Mouse (Mus musculus) neutrophil, adult 5-6 weeks (primary cell): ENCODE results near the gene Auts2. TPM values are rescaled to one million over a fixed set of nuclear protein-coding genes. Genes with fewer than 3 reads are reported as not detected.

Experiments
- ATAC-seq: fragments of 151-379, 151-347 bp; 2 replicates; pipeline ENCODE4 v1.8.0; 2017; ENCODE audit warnings: mild to moderate bottlenecking, moderate TSS enrichment; ENCODE audit not compliant: insufficient number of reproducible peaks, poor library complexity, low FRiP score, severe bottlenecking; ENCODE audit errors: extremely low read depth
- total RNA-seq: library from RNA; stranded (forward); fragments of 200-1000 nt; gene quantifications from 2 replicates; pipeline ENCODE4 v1.2.3, GENCODE M21; 2017

Auts2 gene
- total RNA-seq, 1 experiment from 2014 or later: 0.93 TPM

GRCm38 (mm10) chr5:132408892-132409575 is 134.1 kb downstream of the Auts2 start:
- no peak for ATAC-seq

- ATAC-seq: no peak
These were observed 142.6 kb downstream of the Auts2 start for GRCm38 (mm10) chr5:132400556-132400955.

- ATAC-seq: no peak
These were observed 143.7 kb downstream of the Auts2 start for GRCm38 (mm10) chr5:132399486-132399885.

- ATAC-seq: no peak
These were observed 147.2 kb downstream of the Auts2 start for GRCm38 (mm10) chr5:132395922-132396321.

- ATAC-seq: no peak
These were observed 148.2 kb downstream of the Auts2 start for GRCm38 (mm10) chr5:132394800-132395575.

GRCm38 (mm10) chr5:132391831-132392763 is 151.0 kb downstream of the Auts2 start:
- no peak for ATAC-seq

GRCm38 (mm10) chr5:132388746-132389145 is 154.4 kb downstream of the Auts2 start:
- ATAC-seq: no peak

GRCm38 (mm10) chr5:132385244-132385855 is 157.8 kb downstream of the Auts2 start:
- no peak for ATAC-seq

GRCm38 (mm10) chr5:132380261-132380660 is 162.9 kb downstream of the Auts2 start:
- ATAC-seq: no peak

GRCm38 (mm10) chr5:132378977-132379376 is 164.2 kb downstream of the Auts2 start:
- ATAC-seq: no peak

- no peak for ATAC-seq
These were observed 168.0 kb downstream of the Auts2 start for GRCm38 (mm10) chr5:132375130-132375529.

GRCm38 (mm10) chr5:132373471-132374075 is 169.6 kb downstream of the Auts2 start:
- ATAC-seq: no peak

- ATAC-seq: no peak
These were observed 170.5 kb downstream of the Auts2 start for GRCm38 (mm10) chr5:132372605-132373004.

GRCm38 (mm10) chr5:132368678-132369088 is 174.5 kb downstream of the Auts2 start:
- ATAC-seq: no peak

GRCm38 (mm10) chr5:132361276-132361675 is 181.9 kb downstream of the Auts2 start:
- ATAC-seq: no peak

GRCm38 (mm10) chr5:132357726-132358125 is 185.4 kb downstream of the Auts2 start:
- no peak for ATAC-seq

- no peak for ATAC-seq
These were observed 187.2 kb downstream of the Auts2 start for GRCm38 (mm10) chr5:132355935-132356334.

GRCm38 (mm10) chr5:132352437-132352836 is 190.7 kb downstream of the Auts2 start:
- no peak for ATAC-seq
